Mouse (Mus musculus) layer of hippocampus, postnatal 25 days (tissue): ENCODE results near the gene Lrp1. TPM values are rescaled to one million over a fixed set of nuclear protein-coding genes. Genes with fewer than 3 reads are reported as not detected.

Experiments
- DNase-seq, 2 experiments: peaks; one replicate each; pipeline ENCODE4 v3.0.0; 2022; ENCODE audit warnings: mixed read lengths in 2 of 2, low spot score in 1 of 2; ENCODE audit errors: extremely low spot score in 1 of 2
- total RNA-seq, 2 experiments: library from RNA; stranded (reverse); gene quantifications; 2 replicates each; pipeline ENCODE4 v1.2.3; 2021

Gene Lrp1
- total RNA-seq, 2 experiments from 2014 or later = 259 to 316 TPM

- no peak for DNase-seq
Observed at GRCm38 (mm10) chr10:127652906-127653638, 32.1 kb upstream of the Lrp1 start.

- DNase-seq = no peak
Observed at GRCm38 (mm10) chr10:127645791-127646190, 24.8 kb upstream of the Lrp1 start.

- no peak for DNase-seq
Observed at GRCm38 (mm10) chr10:127643553-127644238, 22.7 kb upstream of the Lrp1 start.

- DNase-seq = peak in 1 of 2 experiments; percentile 35
Observed at GRCm38 (mm10) chr10:127642772-127643552, 22.0 kb upstream of the Lrp1 start, which contains the start of gene Stat6. Stat6 (plus strand) TSS chr10:127642986.

- DNase-seq = peak; percentile 87 to 96
Observed at GRCm38 (mm10) chr10:127641861-127642771, 21.2 kb upstream of the Lrp1 start.

GRCm38 (mm10) chr10:127640421-127640820, 19.5 kb upstream of the Lrp1 start:
- DNase-seq = no peak

GRCm38 (mm10) chr10:127632668-127633271, 11.8 kb upstream of the Lrp1 start:
- DNase-seq = no peak

- DNase-seq = no peak
Observed at GRCm38 (mm10) chr10:127631261-127632214, 10.6 kb upstream of the Lrp1 start.

GRCm38 (mm10) chr10:127626433-127626832, 5.5 kb upstream of the Lrp1 start:
- peak in 1 of 2 experiments; percentile 61 for DNase-seq

GRCm38 (mm10) chr10:127623439-127624216, 2.7 kb upstream of the Lrp1 start:
- DNase-seq = no peak

- DNase-seq = no peak
Observed at GRCm38 (mm10) chr10:127622661-127623060, 1.7 kb upstream of the Lrp1 start.

- DNase-seq = no peak
Observed at GRCm38 (mm10) chr10:127622057-127622392, 1.1 kb upstream of the Lrp1 start.

GRCm38 (mm10) chr10:127621191-127622056, 476 bp upstream of the Lrp1 start:
- DNase-seq = peak; percentile 79 to 90

GRCm38 (mm10) chr10:127619941-127620405, 975 bp downstream of the Lrp1 start:
- DNase-seq = no peak

GRCm38 (mm10) chr10:127619119-127619721, 1.7 kb downstream of the Lrp1 start:
- no peak for DNase-seq

GRCm38 (mm10) chr10:127618173-127618572, 2.8 kb downstream of the Lrp1 start:
- no peak for DNase-seq
